Mouse (Mus musculus) liver, embryonic 12.5 days (tissue): ENCODE measurements at regions not wholly inside any gene's neighbourhood (a gene's known extent, or its start where the extent isn't known, plus 50 kb on each side); places are given as distances from the start of the nearest gene placed in this dataset.
A peak's percentile ranks its signal among the peaks of the same experiment; 100 is the strongest.

ENCODE experiments used
- ATAC-seq: fragments of 200-750 bp; cut with Nextera tagmentation; 2 replicates; pipeline ENCODE4 v1.8.0; 2017; ENCODE audit warnings: moderate number of reproducible peaks, mild to moderate bottlenecking, moderate library complexity
- H3K27ac ChIP-seq: fragments of 300-500 bp; sonication (generic); 2 replicates; pipeline ENCODE4 v1.5.1; 2016; ENCODE audit warnings: mild to moderate bottlenecking
- H3K27me3 ChIP-seq: fragments of 300-500 bp; sonication (generic); replicated peaks from 2 replicates; pipeline ENCODE4 v1.6.1; 2016; ENCODE audit warnings: mild to moderate bottlenecking, moderate library complexity
- H3K36me3 ChIP-seq: fragments of 300-500 bp; sonication (generic); 2 replicates; pipeline ENCODE4 v1.6.1; 2016; ENCODE audit warnings: mild to moderate bottlenecking, moderate library complexity
- H3K4me1 ChIP-seq: fragments of 300-500 bp; sonication (generic); 2 replicates; pipeline ENCODE4 v1.6.1; 2016
- H3K4me2 ChIP-seq: fragments of 300-500 bp; sonication (generic); 2 replicates; pipeline ENCODE4 v1.6.1; 2016; ENCODE audit warnings: mild to moderate bottlenecking, moderate library complexity
- H3K4me3 ChIP-seq: fragments of 300-500 bp; sonication (generic); 2 replicates; pipeline ENCODE4 v1.5.1; 2016; ENCODE audit warnings: mild to moderate bottlenecking, moderate library complexity
- H3K9ac ChIP-seq: fragments of 300-500 bp; sonication (generic); 2 replicates; pipeline ENCODE4 v1.6.1; 2016; ENCODE audit warnings: mild to moderate bottlenecking, moderate library complexity
- H3K9me3 ChIP-seq: fragments of 300-500 bp; sonication (generic); replicated peaks from 2 replicates; pipeline ENCODE4 v1.6.1; 2016; ENCODE audit warnings: mild to moderate bottlenecking, moderate library complexity
- WGBS: fragments of 180-500 bp; shearing (Covaris S2); methylation state at CpG from one replicate; pipeline ENCODE4 v1.1.7; 2016; ENCODE audit not compliant: insufficient replicate concordance; 5-methylcytosine and 5-hydroxymethylcytosine counted together

GRCm38 (mm10) chr6:120614526-120614925, 51.6 kb upstream of the Cecr2 start:
- Histone ChIP-seq H3K4me3 (no peak overlapping the region), H3K9ac (no peak overlapping the region), H3K27me3 (no peaks in the 10 kb centered on the region; the same call in 1 of the 2 replicates), H3K4me1 (peaks cover 52% of the 10 kb centered on the region), H3K27ac (no peak overlapping the region), H3K4me2 (no peak overlapping the region), H3K36me3 (no peaks in the 10 kb centered on the region), H3K9me3 (no peaks in the 10 kb centered on the region)
- ATAC-seq: no peak
- 67% methylated on average over 3 of the region's 3 CpGs for WGBS

GRCm38 (mm10) chr6:120612346-120612745, 53.8 kb upstream of the Cecr2 start:
- Histone ChIP-seq H3K9ac (no peak overlapping the region), H3K27ac (no peak overlapping the region), H3K4me2 (no peak overlapping the region), H3K27me3 (no peaks in the 10 kb centered on the region; the same call in 1 of the 2 replicates), H3K4me1 (peaks cover 48% of the 10 kb centered on the region), H3K36me3 (no peaks in the 10 kb centered on the region), H3K4me3 (no peak overlapping the region), H3K9me3 (no peaks in the 10 kb centered on the region)
- ATAC-seq: no peak
- WGBS: 69% methylated on average over 7 of the region's 7 CpGs

- Histone ChIP-seq H3K9ac (no peak overlapping the region), H3K27me3 (no peaks in the 10 kb centered on the region; the same call in 1 of the 2 replicates), H3K9me3 (no peaks in the 10 kb centered on the region), H3K4me3 (no peak overlapping the region), H3K4me2 (no peak overlapping the region), H3K27ac (peak overlapping the region; percentile 98), H3K36me3 (no peaks in the 10 kb centered on the region), H3K4me1 (peaks cover 46% of the 10 kb centered on the region)
- ATAC-seq: no peak
- 73% methylated on average over 4 of the region's 4 CpGs for WGBS
Measured at GRCm38 (mm10) chr6:120609858-120610257, 56.3 kb upstream of the Cecr2 start.

GRCm38 (mm10) chr6:120605471-120605870, 60.7 kb upstream of the Cecr2 start:
- Histone ChIP-seq H3K4me2 (peak overlapping the region; percentile 66), H3K27me3 (no peaks in the 10 kb centered on the region), H3K4me3 (peak overlapping the region; percentile 50), H3K9ac (peak overlapping the region; percentile 74), H3K36me3 (no peaks in the 10 kb centered on the region), H3K27ac (peak overlapping the region; percentile 98), H3K4me1 (peaks cover 84% of the 10 kb centered on the region), H3K9me3 (0 out of 2 replicates have a peak, but pooled peaks cover 4% of the 10 kb centered on the region)
- ATAC-seq: peak; percentile 84
- 20% methylated on average over 2 of the region's 2 CpGs for WGBS

- Histone ChIP-seq H3K36me3 (no peaks in the 10 kb centered on the region), H3K27me3 (no peaks in the 10 kb centered on the region), H3K4me2 (peak overlapping the region; percentile 66), H3K9me3 (0 out of 2 replicates have a peak, but pooled peaks cover 4% of the 10 kb centered on the region), H3K4me1 (peaks cover 88% of the 10 kb centered on the region), H3K9ac (peak overlapping the region; percentile 71), H3K27ac (peak overlapping the region; percentile 98), H3K4me3 (peak overlapping the region; percentile 50; the same call in 1 of the 2 replicates)
- 15% methylated on average over 6 of the region's 6 CpGs for WGBS
- peak; percentile 89 for ATAC-seq
Measured at GRCm38 (mm10) chr6:120604020-120604958, 61.9 kb upstream of the Cecr2 start.

GRCm38 (mm10) chr6:120603454-120603853, 62.7 kb upstream of the Cecr2 start:
- Histone ChIP-seq H3K4me1 (peaks cover 82% of the 10 kb centered on the region), H3K4me2 (peak overlapping the region; percentile 66), H3K9me3 (0 out of 2 replicates have a peak, but pooled peaks cover 4% of the 10 kb centered on the region), H3K27ac (peak overlapping the region; percentile 98), H3K9ac (peak overlapping the region; percentile 71), H3K4me3 (peak overlapping the region; percentile 20; the same call in 1 of the 2 replicates), H3K36me3 (no peaks in the 10 kb centered on the region), H3K27me3 (peaks cover 2% of the 10 kb centered on the region; the same call in 1 of the 2 replicates)
- peak; percentile 19; the same call in 1 of the 2 replicates for ATAC-seq
- 40% methylated on average over 2 of the region's 2 CpGs for WGBS

GRCm38 (mm10) chr6:120600376-120600775, 65.8 kb upstream of the Cecr2 start:
- peak overlapping the region; percentile 6; the same call in 1 of the 2 replicates for H3K9ac ChIP-seq
- 30% methylated on average over 2 of the region's 2 CpGs for WGBS
- no peak overlapping the region for H3K4me2 ChIP-seq
- H3K27me3 ChIP-seq: peaks cover 8% of the 10 kb centered on the region; the same call in 1 of the 2 replicates
- H3K9me3 ChIP-seq: 0 out of 2 replicates have a peak, but pooled peaks cover 4% of the 10 kb centered on the region
- H3K27ac ChIP-seq: peak overlapping the region; percentile 73
- H3K36me3 ChIP-seq: no peaks in the 10 kb centered on the region
- no peak for ATAC-seq
- H3K4me3 ChIP-seq: no peak overlapping the region
- peaks cover 68% of the 10 kb centered on the region for H3K4me1 ChIP-seq

GRCm38 (mm10) chr6:120598471-120598870, 67.4 kb upstream of the Hdhd5 start:
- Histone ChIP-seq H3K36me3 (no peaks in the 10 kb centered on the region), H3K4me2 (no peak overlapping the region), H3K27ac (0 out of 2 replicates have a peak overlapping the region, but pooled peaks have one; percentile 73), H3K4me1 (peaks cover 49% of the 10 kb centered on the region), H3K27me3 (peaks cover 8% of the 10 kb centered on the region; the same call in 1 of the 2 replicates), H3K9me3 (0 out of 2 replicates have a peak, but pooled peaks cover 4% of the 10 kb centered on the region), H3K4me3 (no peak overlapping the region), H3K9ac (no peak overlapping the region)
- WGBS: 64% methylated on average over 2 of the region's 2 CpGs
- ATAC-seq: no peak

GRCm38 (mm10) chr6:120597887-120598286, 66.8 kb upstream of the Hdhd5 start:
- no peak for ATAC-seq
- Histone ChIP-seq H3K9me3 (0 out of 2 replicates have a peak, but pooled peaks cover 4% of the 10 kb centered on the region), H3K27me3 (peaks cover 8% of the 10 kb centered on the region; the same call in 1 of the 2 replicates), H3K9ac (no peak overlapping the region), H3K27ac (no peak overlapping the region), H3K4me3 (no peak overlapping the region), H3K4me1 (peaks cover 45% of the 10 kb centered on the region), H3K4me2 (no peak overlapping the region), H3K36me3 (no peaks in the 10 kb centered on the region)
- WGBS: 40% methylated on average over 3 of the region's 3 CpGs

- Histone ChIP-seq H3K27me3 (peaks cover 8% of the 10 kb centered on the region; the same call in 1 of the 2 replicates), H3K36me3 (no peaks in the 10 kb centered on the region), H3K4me1 (peaks cover 50% of the 10 kb centered on the region), H3K4me2 (no peak overlapping the region), H3K9ac (0 out of 2 replicates have a peak overlapping the region, but pooled peaks have one; percentile 5), H3K4me3 (no peak overlapping the region), H3K27ac (no peak overlapping the region), H3K9me3 (0 out of 2 replicates have a peak, but pooled peaks cover 4% of the 10 kb centered on the region)
- 62% methylated on average over 3 of the region's 3 CpGs for WGBS
- ATAC-seq: 0 out of 2 replicates have a peak, but pooled peaks have one; percentile 35
Measured at GRCm38 (mm10) chr6:120596717-120597116, 65.6 kb upstream of the Hdhd5 start.

- Histone ChIP-seq H3K4me1 (peaks cover 48% of the 10 kb centered on the region), H3K36me3 (no peaks in the 10 kb centered on the region), H3K9me3 (no peaks in the 10 kb centered on the region), H3K4me2 (no peak overlapping the region), H3K4me3 (no peak overlapping the region), H3K27ac (no peak overlapping the region), H3K27me3 (peaks cover 8% of the 10 kb centered on the region; the same call in 1 of the 2 replicates), H3K9ac (no peak overlapping the region)
- 84% methylated on average over 8 of the region's 8 CpGs for WGBS
- no peak for ATAC-seq
Measured at GRCm38 (mm10) chr6:120594463-120594862, 63.3 kb upstream of the Hdhd5 start.

GRCm38 (mm10) chr6:120592705-120593104, 61.6 kb upstream of the Hdhd5 start:
- Histone ChIP-seq H3K4me2 (0 out of 2 replicates have a peak overlapping the region, but pooled peaks have one; percentile 29), H3K27ac (no peak overlapping the region)
- no peak for ATAC-seq

More at GRCm38 (mm10) chr6:120592705-120593104, 61.6 kb upstream of the Hdhd5 start:
- no peaks in the 10 kb centered on the region; the same call in 1 of the 2 replicates for H3K27me3 ChIP-seq
- no peak overlapping the region for H3K9ac ChIP-seq
- no peak overlapping the region for H3K4me3 ChIP-seq
- H3K4me1 ChIP-seq: peaks cover 65% of the 10 kb centered on the region
- H3K9me3 ChIP-seq: no peaks in the 10 kb centered on the region
- H3K36me3 ChIP-seq: no peaks in the 10 kb centered on the region
- WGBS: 52% methylated on average over 7 of the region's 7 CpGs
